Mouse (Mus musculus): ENCODE data around the gene Top3b. TPM values are rescaled to one million over a fixed set of nuclear protein-coding genes. Genes with fewer than 3 reads are reported as not detected.

Gene Top3b
- polyA plus RNA-seq (2014; fragmentation: Illumina TruSeq; extraction: RNeasy Lipid Tissue Mini Kit (QIAGEN cat#74804)): 17.3 TPM

GRCm38 (mm10) chr16:16870617-16871331 lies at the start of gene Top3b, which contains the start of gene Vpreb1:
Top3b (plus strand) TSS chr16:16870736.
Vpreb1 (minus strand) TSS chr16:16870843.

GRCm38 (mm10) chr16:16828757-16829615 lies 41.5 kb upstream of the Top3b start, which contains the start of gene Spag6l:
Spag6l (minus strand) TSS chr16:16829456.

GRCm38 (mm10) chr16:16863978-16864377 lies 6.6 kb upstream of the Top3b start, which contains the start of gene Igll1:
Igll1 (minus strand) TSS chr16:16863985.

GRCm38 (mm10) chr16:16896382-16897055 lies 26.0 kb downstream of the Top3b start, which contains the start of gene Ppm1f:
Ppm1f (plus strand) TSS chr16:16896469.

Other genes with a start within 250 kb of the Top3b start
- not detected for gene Olfr19, start 194.3 kb upstream of the Top3b start, polyA plus RNA-seq (2014; fragmentation: Illumina TruSeq; extraction: RNeasy Lipid Tissue Mini Kit (QIAGEN cat#74804))
- 9.4 TPM for gene Spag6l, start 41.3 kb upstream of the Top3b start, polyA plus RNA-seq (2014; fragmentation: Illumina TruSeq; extraction: RNeasy Lipid Tissue Mini Kit (QIAGEN cat#74804))
- not detected for gene Igll1, start 6.8 kb upstream of the Top3b start, polyA plus RNA-seq (2014; fragmentation: Illumina TruSeq; extraction: RNeasy Lipid Tissue Mini Kit (QIAGEN cat#74804))
- not detected for gene Vpreb1, start 107 bp downstream of the Top3b start, polyA plus RNA-seq (2014; fragmentation: Illumina TruSeq; extraction: RNeasy Lipid Tissue Mini Kit (QIAGEN cat#74804))
- gene Ppm1f, start 25.7 kb downstream of the Top3b start, polyA plus RNA-seq (2014; fragmentation: Illumina TruSeq; extraction: RNeasy Lipid Tissue Mini Kit (QIAGEN cat#74804)): 10.1 TPM
- 327 TPM for gene Mapk1, start 112.6 kb downstream of the Top3b start, polyA plus RNA-seq (2014; fragmentation: Illumina TruSeq; extraction: RNeasy Lipid Tissue Mini Kit (QIAGEN cat#74804))
- gene Ypel1, start 199.0 kb downstream of the Top3b start, polyA plus RNA-seq (2014; fragmentation: Illumina TruSeq; extraction: RNeasy Lipid Tissue Mini Kit (QIAGEN cat#74804)): 8.2 TPM
- gene Ppil2, start 240.5 kb downstream of the Top3b start, polyA plus RNA-seq (2014; fragmentation: Illumina TruSeq; extraction: RNeasy Lipid Tissue Mini Kit (QIAGEN cat#74804)): 169 TPM

All from ovary, adult 10 weeks (tissue).